Mouse (Mus musculus) forebrain, embryonic 12.5 days (tissue): Measurements from ENCODE around the gene Evx2. TPM values are rescaled to one million over a fixed set of nuclear protein-coding genes. Genes with fewer than 3 reads are reported as not detected.
A peak's percentile ranks its signal among the peaks of the same experiment; 100 is the strongest.

Experiments used
- ATAC-seq: fragments of 200-750 bp; cut with Nextera tagmentation; 2 replicates; pipeline ENCODE4 v1.8.0; 2017; ENCODE audit warnings: moderate TSS enrichment; ENCODE audit not compliant: low FRiP score
- H3K27ac ChIP-seq: fragments of 300-500 bp; sonication (generic); 2 replicates; pipeline ENCODE4 v1.5.1; 2016; ENCODE audit warnings: mild to moderate bottlenecking
- H3K27me3 ChIP-seq: fragments of 300-500 bp; sonication (generic); 2 replicates; pipeline ENCODE4 v1.6.1; 2016; ENCODE audit warnings: mild to moderate bottlenecking
- H3K36me3 ChIP-seq: fragments of 300-500 bp; sonication (generic); replicated peaks from 2 replicates; pipeline ENCODE4 v1.6.1; 2016; ENCODE audit warnings: mild to moderate bottlenecking
- H3K4me1 ChIP-seq: fragments of 300-500 bp; sonication (generic); 2 replicates; pipeline ENCODE4 v1.6.1; 2016
- H3K4me2 ChIP-seq: fragments of 300-500 bp; sonication (generic); 2 replicates; pipeline ENCODE4 v1.6.1; 2016; ENCODE audit warnings: mild to moderate bottlenecking, moderate library complexity
- H3K4me3 ChIP-seq: fragments of 300-500 bp; sonication (generic); replicated peaks from 2 replicates; pipeline ENCODE4 v1.5.1; 2016; ENCODE audit warnings: mild to moderate bottlenecking
- H3K9ac ChIP-seq: fragments of 300-500 bp; sonication (generic); 2 replicates; pipeline ENCODE4 v1.6.1; 2016; ENCODE audit warnings: mild to moderate bottlenecking
- H3K9me3 ChIP-seq: fragments of 300-500 bp; sonication (generic); 2 replicates; pipeline ENCODE4 v1.6.1; 2016
- WGBS: fragments of 180-500 bp; shearing (Covaris S2); methylation state at CpG from one replicate; pipeline ENCODE4 v1.1.7; 2016; 5-methylcytosine and 5-hydroxymethylcytosine counted together
- polyA plus RNA-seq: library from polyadenylated mRNA; unstranded; fragments of >200 nt; fragmentation: Nextera tagmentation; extraction: Ambion mirVana; gene quantifications from 2 replicates; pipeline ENCODE4 v1.2.1, GENCODE M21; 2016

Evx2 gene
- polyA plus RNA-seq, 1 experiment from 2014 or later, result not detected

DNA sequence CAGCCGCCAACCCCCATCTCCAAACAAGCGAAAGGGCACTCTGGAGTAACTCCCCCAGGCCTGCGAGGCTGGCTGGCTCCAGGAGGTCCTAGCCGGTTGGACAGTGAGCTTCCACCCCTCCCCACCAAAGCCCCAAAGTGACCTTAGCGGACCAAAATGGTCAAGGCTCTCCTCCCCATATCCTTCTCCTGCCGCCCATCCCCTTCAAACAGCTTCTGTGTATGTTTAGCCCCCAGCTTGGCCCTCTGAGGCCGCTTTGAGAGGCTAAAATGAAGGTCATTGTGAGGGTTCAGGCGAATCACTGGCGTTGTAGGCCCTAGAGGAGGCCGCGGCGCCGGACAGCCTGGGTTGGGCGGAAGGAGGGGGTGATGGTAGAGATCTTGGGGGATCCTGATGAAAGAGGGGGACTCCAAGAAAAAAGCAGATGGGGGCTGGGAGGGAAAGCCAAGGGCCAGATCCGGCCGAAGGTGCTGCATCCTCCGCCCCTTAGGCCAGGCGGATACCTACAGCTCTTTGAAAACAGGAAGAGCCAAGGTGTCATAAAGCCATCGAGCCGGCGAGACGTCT, 41.3 kb upstream of the Evx2 start:
- Histone ChIP-seq H3K9ac (no peak overlapping the region), H3K36me3 (no peaks in the 10 kb centered on the region), H3K27me3 (peaks cover 97% of the 10 kb centered on the region), H3K27ac (no peak overlapping the region), H3K9me3 (no peaks in the 10 kb centered on the region), H3K4me2 (no peak overlapping the region), H3K4me3 (no peak overlapping the region), H3K4me1 (peaks cover 26% of the 10 kb centered on the region)
- ATAC-seq, result no peak
- 2% methylated on average over 22 of the region's 22 CpGs for WGBS

DNA sequence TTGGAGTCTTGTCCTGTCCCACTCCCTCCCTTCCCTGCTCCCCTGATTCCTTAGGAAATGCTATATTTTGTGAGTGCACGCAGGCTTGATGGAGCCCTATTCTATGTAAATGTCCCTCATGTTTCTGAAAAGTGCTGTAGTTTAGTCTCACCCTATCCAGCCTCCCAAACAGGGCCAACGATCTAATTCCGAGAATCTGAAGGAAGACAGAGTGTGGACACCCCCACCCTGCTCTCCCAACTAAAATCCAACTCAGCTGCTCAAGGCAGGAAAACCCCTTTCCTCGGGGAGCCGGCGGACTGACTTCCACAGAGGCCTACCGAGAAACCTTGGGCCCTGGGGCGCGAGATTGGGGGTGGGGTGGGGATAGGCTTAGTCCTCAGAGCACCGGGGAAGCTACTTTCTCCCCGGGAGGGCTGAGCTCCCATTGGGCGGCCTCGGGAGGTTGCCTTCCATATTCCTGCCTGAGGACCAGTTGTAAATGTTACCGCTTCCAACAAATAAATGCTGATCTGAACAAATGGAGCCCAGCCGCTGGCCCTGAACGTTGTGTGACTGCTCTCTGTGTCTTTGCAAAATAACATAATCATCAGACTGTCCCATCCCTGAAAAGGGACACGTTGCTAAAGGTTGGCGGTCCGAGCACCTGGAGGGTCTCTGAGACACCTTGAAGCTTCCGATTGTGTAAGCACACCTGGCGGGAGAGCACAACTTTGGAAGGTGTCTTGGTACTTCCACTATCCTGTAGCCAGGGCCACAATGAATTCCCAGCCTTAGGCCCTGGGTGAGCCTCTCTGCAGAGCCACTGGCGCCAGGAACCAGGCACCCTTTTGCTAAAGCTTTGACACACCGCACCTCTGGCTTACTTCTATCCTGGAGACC, 40.5 kb upstream of the Evx2 start:
- H3K4me1 ChIP-seq, result peaks cover 18% of the 10 kb centered on the region
- no peak overlapping the region for H3K4me2 ChIP-seq
- H3K4me3 ChIP-seq, result no peak overlapping the region
- H3K27ac ChIP-seq, result no peak overlapping the region
- peaks cover 97% of the 10 kb centered on the region for H3K27me3 ChIP-seq
- no peaks in the 10 kb centered on the region for H3K36me3 ChIP-seq
- WGBS, result 2% methylated on average over 23 of the region's 23 CpGs
- H3K9ac ChIP-seq, result no peak overlapping the region
- no peak for ATAC-seq
- no peaks in the 10 kb centered on the region for H3K9me3 ChIP-seq

DNA sequence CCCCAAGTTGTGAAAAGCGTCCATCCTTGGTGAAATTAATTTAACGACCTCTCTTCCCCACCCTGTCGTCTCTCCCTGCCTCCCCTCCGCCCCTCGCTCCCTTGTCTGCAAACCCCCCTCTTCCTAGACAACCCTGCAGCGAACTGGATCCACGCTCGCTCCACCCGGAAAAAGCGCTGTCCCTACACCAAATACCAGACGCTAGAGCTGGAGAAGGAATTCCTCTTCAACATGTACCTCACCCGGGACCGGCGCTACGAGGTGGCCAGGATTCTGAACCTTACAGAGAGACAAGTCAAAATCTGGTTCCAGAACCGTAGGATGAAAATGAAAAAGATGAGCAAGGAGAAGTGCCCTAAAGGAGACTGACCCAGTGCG, 39.7 kb upstream of the Evx2 start:
- Histone ChIP-seq H3K4me2 (no peak overlapping the region), H3K36me3 (no peaks in the 10 kb centered on the region), H3K9ac (no peak overlapping the region), H3K27me3 (peaks cover 97% of the 10 kb centered on the region), H3K4me1 (peaks cover 14% of the 10 kb centered on the region), H3K9me3 (no peaks in the 10 kb centered on the region), H3K4me3 (no peak overlapping the region), H3K27ac (no peak overlapping the region)
- ATAC-seq, result no peak
- 1% methylated on average over 17 of the region's 17 CpGs for WGBS

DNA sequence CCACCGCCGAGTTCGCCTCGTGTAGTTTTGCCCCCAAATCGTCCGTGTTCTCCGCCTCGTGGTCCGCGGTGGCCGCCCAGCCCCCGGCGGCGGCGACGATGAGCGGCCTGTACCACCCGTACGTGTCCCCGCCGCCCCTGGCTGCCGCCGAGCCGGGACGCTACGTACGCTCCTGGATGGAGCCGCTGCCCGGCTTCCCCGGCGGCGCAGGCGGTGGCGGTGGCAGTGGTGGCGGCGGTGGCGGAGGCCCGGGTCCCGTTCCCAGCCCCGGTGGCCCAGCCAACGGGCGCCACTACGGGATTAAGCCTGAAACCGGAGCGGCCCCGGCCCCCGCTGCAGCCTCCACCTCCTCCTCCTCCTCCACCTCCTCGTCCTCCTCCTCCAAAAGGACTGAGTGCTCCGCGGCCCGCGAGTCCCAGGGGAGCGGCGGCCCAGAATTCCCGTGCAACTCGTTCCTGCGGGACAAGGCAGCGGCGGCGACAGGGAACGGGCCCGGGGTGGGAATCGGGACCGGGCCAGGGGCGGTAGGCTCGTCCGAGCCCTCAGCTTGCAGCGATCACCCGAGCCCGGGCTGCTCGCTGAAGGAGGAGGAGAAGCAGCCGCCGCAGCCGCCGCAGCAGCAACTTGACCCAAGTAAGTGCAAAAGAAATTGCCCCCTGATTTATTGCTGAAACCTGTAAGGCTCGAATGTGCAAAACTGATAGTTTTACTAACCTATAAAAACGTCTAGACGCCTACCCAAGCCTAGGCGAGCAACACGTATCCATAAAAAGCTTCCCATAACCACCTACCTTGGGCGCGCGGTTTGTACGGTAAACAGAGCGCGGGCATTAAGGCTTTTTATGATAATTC, 39.1 kb upstream of the Evx2 start:
- Histone ChIP-seq H3K4me2 (peak overlapping the region; percentile 54), H3K27me3 (peaks cover 97% of the 10 kb centered on the region), H3K27ac (no peak overlapping the region), H3K4me3 (peak overlapping the region; percentile 33), H3K9me3 (no peaks in the 10 kb centered on the region), H3K4me1 (peaks cover 14% of the 10 kb centered on the region), H3K36me3 (no peaks in the 10 kb centered on the region), H3K9ac (no peak overlapping the region)
- ATAC-seq, result peak; percentile 53; the same call in 1 of the 2 replicates
- under 1% methylated on average over 86 of the region's 86 CpGs for WGBS

DNA sequence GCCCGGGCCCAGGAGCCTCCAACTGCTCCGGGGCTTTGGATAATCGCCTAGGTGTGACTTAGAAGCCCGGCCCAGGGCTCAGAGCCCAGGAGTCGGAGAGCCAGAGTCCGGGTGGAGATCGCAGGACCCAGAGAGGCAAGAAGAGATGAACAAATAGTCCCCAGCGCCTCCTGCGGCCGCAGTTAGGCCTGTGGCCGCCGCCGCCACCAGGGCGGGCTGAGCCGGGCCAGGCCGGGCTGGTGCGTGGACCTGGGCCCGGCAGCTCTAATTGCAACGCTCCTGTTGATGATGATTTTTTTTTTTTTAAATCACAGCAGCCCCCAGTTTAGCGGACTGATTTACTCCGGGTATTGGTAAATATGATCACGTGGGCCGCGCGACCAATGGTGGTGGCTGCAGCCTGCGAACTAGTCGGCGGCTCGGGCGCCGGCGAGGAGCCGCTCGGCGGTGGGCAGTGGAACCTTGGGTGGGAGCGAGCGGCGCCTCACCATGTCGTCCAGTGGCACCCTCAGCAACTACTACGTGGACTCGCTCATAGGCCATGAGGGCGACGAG, 38.3 kb upstream of the Evx2 start, which contains the start of gene Hoxd9:
Gene Hoxd9, plus strand, starts transcription at position 161 of the 555 bp plus-strand sequence.
- peaks cover 14% of the 10 kb centered on the region for H3K4me1 ChIP-seq
- peak within 1 kb of the TSS; percentile 33 for H3K4me3 ChIP-seq
- H3K27ac ChIP-seq, result no peak within 1 kb of the TSS
- WGBS, result under 1% methylated on average over 43 of the region's 43 CpGs
- ATAC-seq, result peak; percentile 70
- H3K9me3 ChIP-seq, result no peaks in the 10 kb centered on the region
- peaks cover 98% of the 10 kb centered on the region for H3K27me3 ChIP-seq
- peak within 1 kb of the TSS; percentile 54 for H3K4me2 ChIP-seq
- no peaks in the 10 kb centered on the region for H3K36me3 ChIP-seq
- no peak within 1 kb of the TSS for H3K9ac ChIP-seq

DNA sequence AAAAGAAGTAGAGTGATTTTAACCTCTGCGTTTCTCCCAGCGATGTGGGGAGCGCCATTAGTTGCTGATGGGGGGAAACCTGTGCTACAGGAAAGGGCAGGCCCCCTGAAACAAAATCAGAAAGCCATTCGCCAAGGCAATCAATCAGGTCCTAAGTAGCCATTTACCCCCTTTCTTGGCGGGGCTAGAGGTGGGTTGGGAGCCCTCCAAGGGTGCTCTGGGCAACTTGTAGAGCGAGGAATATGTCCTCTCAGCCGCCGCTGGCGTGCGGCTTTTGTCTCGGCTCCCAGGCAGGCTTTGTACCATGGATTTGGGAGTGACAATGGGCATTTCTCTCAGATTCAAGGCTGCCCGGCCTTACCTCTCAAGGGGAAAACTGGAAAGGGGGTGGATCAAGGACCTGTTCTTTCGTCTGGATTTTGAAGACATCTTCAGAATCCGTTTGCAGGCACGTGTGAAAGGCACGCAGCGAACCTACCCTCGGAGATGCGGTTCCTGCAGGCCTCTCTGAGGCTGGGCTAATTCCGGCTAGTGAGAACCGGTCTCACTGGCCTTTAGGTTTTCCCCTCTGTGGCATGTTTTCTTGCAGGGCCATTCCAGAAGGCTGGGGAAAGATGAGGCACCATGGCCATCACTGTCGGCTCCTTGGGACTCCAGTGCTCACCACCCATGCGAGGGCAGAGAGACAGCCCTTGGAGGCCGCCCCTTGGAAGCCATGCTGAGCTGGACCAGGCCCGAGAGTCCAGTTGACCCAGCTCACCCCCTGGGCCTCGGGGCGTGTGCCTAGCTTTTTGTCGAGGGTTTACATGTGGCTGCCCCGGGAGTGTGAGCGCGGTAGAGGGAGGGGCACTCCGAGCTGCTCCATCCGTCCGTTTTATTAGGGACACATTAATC, 37.3 kb upstream of the Evx2 start:
- ATAC-seq, result no peak

DNA sequence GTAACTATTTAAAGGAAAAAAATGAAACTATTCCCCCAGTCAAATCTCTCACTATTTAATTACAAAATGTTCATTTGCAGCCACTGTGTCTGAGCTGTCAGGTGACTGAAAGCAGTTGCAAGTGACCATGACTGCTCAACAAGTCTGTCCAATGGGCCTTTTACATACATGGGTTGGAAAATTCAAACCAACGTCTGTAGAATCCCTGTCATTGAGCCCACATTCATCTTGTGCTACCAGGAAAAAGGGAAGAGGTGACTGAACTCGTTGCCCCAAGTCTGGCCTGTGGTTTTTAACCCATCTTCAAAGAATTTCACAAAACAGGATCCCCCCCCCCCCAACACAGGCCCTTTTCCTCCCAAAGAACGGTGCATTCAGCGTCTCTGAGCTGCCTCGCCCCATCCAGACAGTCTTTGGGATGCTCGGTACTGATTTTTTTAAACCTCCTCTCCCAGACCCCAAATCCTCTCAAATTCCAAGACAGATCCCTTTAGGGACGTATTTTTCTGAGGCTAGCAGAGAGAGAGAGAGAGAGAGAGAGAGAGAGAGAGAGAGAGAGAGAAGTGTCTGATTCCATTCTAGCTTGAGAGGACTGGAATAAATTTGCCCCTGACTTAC, 36.6 kb upstream of the Evx2 start:
- no peak overlapping the region for H3K4me3 ChIP-seq
- H3K4me2 ChIP-seq, result no peak overlapping the region
- H3K4me1 ChIP-seq, result peaks cover 18% of the 10 kb centered on the region
- no peaks in the 10 kb centered on the region for H3K36me3 ChIP-seq
- ATAC-seq, result no peak
- no peaks in the 10 kb centered on the region for H3K9me3 ChIP-seq
- no peak overlapping the region for H3K9ac ChIP-seq
- WGBS, result 2% methylated on average over 7 of the region's 7 CpGs
- H3K27ac ChIP-seq, result no peak overlapping the region
- H3K27me3 ChIP-seq, result peaks cover 100% of the 10 kb centered on the region

More for the DNA sequence above, 37.3 kb upstream of the Evx2 start:
- Histone ChIP-seq H3K4me3 (no peak overlapping the region), H3K27ac (no peak overlapping the region), H3K36me3 (no peaks in the 10 kb centered on the region), H3K9ac (no peak overlapping the region), H3K4me2 (no peak overlapping the region), H3K27me3 (peaks cover 99% of the 10 kb centered on the region), H3K4me1 (peaks cover 14% of the 10 kb centered on the region), H3K9me3 (no peaks in the 10 kb centered on the region)
- WGBS, result 1% methylated on average over 34 of the region's 34 CpGs

DNA sequence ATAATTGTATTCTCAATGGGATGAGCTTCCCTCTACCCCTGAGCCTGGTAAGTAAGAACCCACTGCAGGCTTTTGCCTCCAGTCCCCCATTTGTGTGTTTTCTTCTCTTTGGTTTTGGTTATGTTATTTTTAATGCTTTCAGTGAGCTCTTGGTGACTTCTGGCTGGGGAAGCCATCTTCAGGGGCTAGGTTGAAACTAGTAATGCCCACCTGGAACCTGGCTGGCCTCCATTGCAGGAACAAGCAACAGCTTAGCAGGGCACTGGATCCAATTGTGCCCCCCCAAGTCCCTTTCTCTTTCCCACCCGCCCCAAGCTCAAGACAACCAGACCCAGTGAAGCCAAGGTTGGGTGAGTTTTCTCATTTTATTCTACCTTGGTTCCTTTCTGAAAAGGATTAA, 36.0 kb upstream of the Evx2 start:
- H3K4me3 ChIP-seq, result no peak overlapping the region
- ATAC-seq, result no peak
- H3K4me2 ChIP-seq, result no peak overlapping the region
- no peak overlapping the region for H3K27ac ChIP-seq
- no peak overlapping the region for H3K9ac ChIP-seq
- 9% methylated on average over 1 of the region's 1 CpGs for WGBS
- H3K4me1 ChIP-seq, result peaks cover 18% of the 10 kb centered on the region
- H3K36me3 ChIP-seq, result no peaks in the 10 kb centered on the region
- peaks cover 96% of the 10 kb centered on the region for H3K27me3 ChIP-seq
- H3K9me3 ChIP-seq, result no peaks in the 10 kb centered on the region

DNA sequence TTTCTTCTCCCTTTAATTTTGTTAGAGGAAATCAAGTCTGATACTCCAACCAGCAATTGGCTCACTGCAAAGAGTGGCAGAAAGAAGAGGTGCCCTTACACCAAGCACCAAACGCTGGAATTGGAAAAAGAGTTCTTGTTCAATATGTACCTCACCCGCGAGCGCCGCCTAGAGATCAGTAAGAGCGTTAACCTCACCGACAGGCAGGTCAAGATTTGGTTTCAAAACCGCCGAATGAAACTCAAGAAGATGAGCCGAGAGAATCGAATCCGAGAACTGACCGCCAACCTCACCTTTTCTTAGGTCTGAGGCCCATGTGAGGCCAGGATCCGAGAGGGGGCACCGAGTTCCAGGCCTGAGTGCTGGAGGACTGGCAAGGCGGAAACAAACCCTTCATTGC, 34.7 kb upstream of the Evx2 start:
- Histone ChIP-seq H3K9me3 (no peaks in the 10 kb centered on the region), H3K27me3 (peaks cover 95% of the 10 kb centered on the region), H3K27ac (no peak overlapping the region), H3K4me1 (peaks cover 18% of the 10 kb centered on the region), H3K4me3 (no peak overlapping the region), H3K36me3 (no peaks in the 10 kb centered on the region), H3K4me2 (no peak overlapping the region), H3K9ac (no peak overlapping the region)
- ATAC-seq, result no peak
- WGBS, result 2% methylated on average over 16 of the region's 16 CpGs

DNA sequence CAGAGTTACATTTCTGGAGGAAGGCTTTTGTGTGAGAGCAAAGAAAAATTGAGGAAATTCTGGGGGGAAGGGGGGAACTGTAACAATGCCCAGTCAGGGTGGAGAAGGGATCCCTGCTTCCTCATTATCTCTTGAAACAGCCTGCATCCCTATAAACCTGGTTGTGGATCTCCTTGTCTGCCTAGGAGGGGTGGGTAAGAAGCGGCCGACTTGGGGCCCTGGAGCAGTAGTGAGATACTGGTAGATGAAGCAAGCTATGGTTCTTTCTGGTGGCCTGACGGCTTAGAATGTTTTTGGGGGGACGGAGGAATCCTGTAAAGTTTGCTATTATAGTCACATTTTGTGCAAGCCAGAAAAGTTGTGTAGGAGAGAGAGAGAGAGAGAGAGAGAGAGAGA, 34.1 kb upstream of the Evx2 start:
- H3K9me3 ChIP-seq, result no peaks in the 10 kb centered on the region
- no peak overlapping the region for H3K4me3 ChIP-seq
- ATAC-seq, result no peak
- no peak overlapping the region for H3K27ac ChIP-seq
- no peak overlapping the region for H3K9ac ChIP-seq
- H3K4me1 ChIP-seq, result peaks cover 14% of the 10 kb centered on the region
- no peak overlapping the region for H3K4me2 ChIP-seq
- WGBS, result 10% methylated on average over 4 of the region's 4 CpGs
- no peaks in the 10 kb centered on the region for H3K36me3 ChIP-seq
- H3K27me3 ChIP-seq, result peaks cover 92% of the 10 kb centered on the region

DNA sequence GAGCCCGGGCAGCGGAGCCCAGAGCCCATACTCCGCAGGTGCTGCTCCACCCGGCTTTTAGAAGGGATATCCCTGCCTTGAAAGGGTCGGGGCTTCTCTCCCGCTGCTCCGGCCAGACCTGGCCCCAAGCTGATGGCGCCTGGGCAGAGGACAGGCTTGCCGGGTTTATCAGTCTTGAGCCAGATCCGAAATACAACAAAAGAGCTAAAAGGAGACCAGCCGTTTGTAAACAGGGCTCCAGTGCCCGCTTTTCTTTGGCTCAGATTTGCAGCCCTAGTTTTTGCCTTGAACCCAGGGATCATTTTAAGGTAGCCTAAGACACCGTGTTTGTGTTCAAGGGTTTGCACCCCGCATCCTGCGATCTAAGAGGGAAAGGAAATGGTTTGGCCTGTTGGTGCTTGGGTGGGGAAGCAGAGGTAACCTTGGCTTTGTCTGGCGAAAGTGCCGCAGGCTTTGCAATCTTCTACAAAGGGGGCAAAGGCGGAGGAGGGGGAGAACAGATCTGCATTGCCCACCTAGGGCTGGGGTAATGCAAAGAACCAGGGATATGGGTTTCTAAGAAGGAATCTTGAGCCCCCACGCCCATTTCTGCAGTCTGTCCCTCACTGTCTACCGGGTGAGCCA, 33.6 kb upstream of the Evx2 start:
- Histone ChIP-seq H3K27ac (no peak overlapping the region), H3K9ac (no peak overlapping the region), H3K9me3 (no peaks in the 10 kb centered on the region), H3K4me3 (no peak overlapping the region), H3K36me3 (no peaks in the 10 kb centered on the region), H3K4me1 (peaks cover 9% of the 10 kb centered on the region), H3K4me2 (no peak overlapping the region), H3K27me3 (peaks cover 91% of the 10 kb centered on the region)
- ATAC-seq, result no peak
- WGBS, result under 1% methylated on average over 20 of the region's 20 CpGs
